Mouse (Mus musculus) midbrain, embryonic 14.5 days (tissue): ENCODE results near the gene Hnrnpul2. TPM values are rescaled to one million over a fixed set of nuclear protein-coding genes. Genes with fewer than 3 reads are reported as not detected.

ENCODE experiments used
- ATAC-seq: fragments of 200-750 bp; cut with Nextera tagmentation; 2 replicates; pipeline ENCODE4 v1.8.0; 2017; ENCODE audit warnings: moderate number of reproducible peaks, moderate library complexity; ENCODE audit not compliant: low FRiP score, low TSS enrichment
- DNase-seq: peaks from one replicate; pipeline ENCODE4 v3.0.0-alpha.2; 2015
- H3K27ac ChIP-seq: fragments of 300-500 bp; sonication (generic); replicated peaks from 2 replicates; pipeline ENCODE4 v1.5.1; 2014; ENCODE audit warnings: mild to moderate bottlenecking, low read depth, low read length, moderate library complexity
- H3K27me3 ChIP-seq: fragments of 300-500 bp; sonication (generic); 2 replicates; pipeline ENCODE4 v1.6.1; 2014; ENCODE audit warnings: low read length, control low read depth, mixed read lengths; ENCODE audit not compliant: control insufficient read depth, insufficient read depth
- H3K36me3 ChIP-seq: fragments of 300-500 bp; sonication (generic); 2 replicates; pipeline ENCODE4 v1.6.1; 2014; ENCODE audit warnings: low read length, control low read depth; ENCODE audit not compliant: control insufficient read depth, insufficient read depth
- H3K4me1 ChIP-seq: fragments of 300-500 bp; sonication (generic); 2 replicates; pipeline ENCODE4 v1.6.1; 2014; ENCODE audit warnings: mild to moderate bottlenecking, antibody characterized with exemption, low read length, control low read depth; ENCODE audit not compliant: control insufficient read depth, insufficient read depth
- H3K4me2 ChIP-seq: fragments of 300-500 bp; sonication (generic); 2 replicates; pipeline ENCODE4 v1.6.1; 2014; ENCODE audit warnings: mild to moderate bottlenecking, low read length, moderate library complexity
- H3K4me3 ChIP-seq: fragments of 300-500 bp; sonication (generic); replicated peaks from 2 replicates; pipeline ENCODE4 v1.5.1; 2014; ENCODE audit warnings: low read depth, low read length
- H3K9ac ChIP-seq: fragments of 300-500 bp; sonication (generic); replicated peaks from 2 replicates; pipeline ENCODE4 v1.6.1; 2014; ENCODE audit warnings: mild to moderate bottlenecking, low read length, moderate library complexity
- H3K9me3 ChIP-seq: fragments of 300-500 bp; sonication (generic); 2 replicates; pipeline ENCODE4 v1.6.1; 2016; ENCODE audit warnings: low read length, control low read depth, mixed read lengths; ENCODE audit not compliant: control insufficient read depth
- WGBS: fragments of 180-500 bp; shearing (Covaris S2); extraction: QIAGEN DNeasy Blood & Tissue Kit; methylation state at CpG from one replicate; pipeline ENCODE4 v1.1.7; 2014; 5-methylcytosine and 5-hydroxymethylcytosine counted together
- polyA plus RNA-seq: library from polyadenylated mRNA; unstranded; fragments of >200 nt; fragmentation: Nextera tagmentation; extraction: Ambion mirVana; gene quantifications from 2 replicates; pipeline ENCODE4 v1.2.1, GENCODE M21; 2014

Hnrnpul2 gene
- polyA plus RNA-seq, 1 experiment from 2014 or later: 8.8 TPM

DNA sequence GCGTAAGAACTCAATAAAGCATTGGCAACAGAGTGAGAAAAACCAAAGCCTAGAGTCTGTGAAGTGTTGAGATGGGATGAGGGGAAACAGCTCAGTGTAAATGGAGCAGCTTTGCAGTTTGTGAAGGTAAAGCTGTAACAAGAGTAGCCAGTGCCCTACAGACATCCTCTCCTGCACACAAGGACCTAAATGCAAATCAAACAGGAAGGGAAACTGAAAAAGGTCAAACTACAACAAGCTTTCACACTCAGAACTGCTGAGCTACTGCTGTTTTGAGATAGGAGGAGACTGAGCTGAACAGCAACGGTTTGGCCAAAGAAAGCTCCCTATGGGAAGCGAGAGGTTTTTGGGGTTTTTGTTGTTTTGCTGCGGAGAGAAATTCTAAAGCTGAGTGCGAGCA is 13.0 kb upstream of the Hnrnpul2 start:
- H3K4me2 ChIP-seq: no peak overlapping the region
- no peak for ATAC-seq
- H3K9ac ChIP-seq: no peak overlapping the region
- no peak overlapping the region for H3K4me3 ChIP-seq
- WGBS: 95% methylated on average over 5 of the region's 5 CpGs
- H3K27me3 ChIP-seq: no peaks in the 10 kb centered on the region
- peaks cover 64% of the 10 kb centered on the region for H3K36me3 ChIP-seq
- H3K27ac ChIP-seq: no peak overlapping the region
- peaks cover 6% of the 10 kb centered on the region; the same call in 1 of the 2 replicates for H3K4me1 ChIP-seq
- H3K9me3 ChIP-seq: no peaks in the 10 kb centered on the region
- no peak for DNase-seq

DNA sequence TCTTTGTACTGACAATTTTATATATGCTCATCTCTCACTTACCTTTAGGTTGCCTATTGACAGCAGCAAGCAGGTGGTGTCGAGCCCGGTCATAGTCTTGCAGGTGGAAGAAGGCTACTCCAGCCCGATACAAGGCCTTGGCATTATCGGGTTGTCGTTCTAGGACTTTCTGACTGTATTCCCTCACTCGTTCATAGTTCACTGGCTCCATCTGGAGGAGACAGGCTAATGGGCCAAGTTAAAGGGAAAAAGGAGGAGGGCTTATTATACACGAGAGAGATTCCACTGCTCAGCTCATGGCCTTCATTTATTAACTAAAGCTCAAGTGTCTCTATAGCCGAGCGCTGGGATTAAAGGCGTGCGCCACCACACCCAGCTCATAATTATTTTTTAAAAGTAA is 4.0 kb upstream of the Hnrnpul2 start:
- Histone ChIP-seq H3K4me2 (no peak overlapping the region), H3K9me3 (no peaks in the 10 kb centered on the region), H3K4me1 (peaks cover 20% of the 10 kb centered on the region), H3K9ac (0 out of 2 replicates have a peak overlapping the region, but pooled peaks have one; percentile 4), H3K4me3 (no peak overlapping the region), H3K27ac (no peak overlapping the region), H3K27me3 (no peaks in the 10 kb centered on the region), H3K36me3 (peaks cover 53% of the 10 kb centered on the region)
- DNase-seq (no peak), ATAC-seq (no peak)
- WGBS: 81% methylated on average over 11 of the region's 11 CpGs

DNA sequence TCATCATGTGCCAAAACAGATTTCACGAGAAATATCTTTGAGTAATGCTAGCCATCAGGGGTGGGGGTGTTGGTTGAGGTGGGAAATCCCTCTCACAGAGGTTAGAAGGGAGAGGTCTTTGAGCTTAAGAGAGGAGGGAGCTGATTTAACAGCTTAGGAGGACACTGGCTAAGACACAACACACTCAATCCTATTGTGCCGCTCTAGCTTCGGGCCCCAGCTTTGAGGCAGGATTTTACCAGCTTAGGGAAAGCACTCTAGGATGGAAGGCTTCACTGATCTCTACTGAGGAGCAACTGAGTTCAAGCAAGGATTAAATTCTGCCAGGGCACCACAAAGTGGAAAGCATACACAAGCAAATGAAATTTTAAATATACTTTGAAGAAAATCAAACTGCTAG is 2.8 kb upstream of the Hnrnpul2 start:
- Histone ChIP-seq H3K4me1 (peaks cover 29% of the 10 kb centered on the region), H3K9me3 (no peaks in the 10 kb centered on the region), H3K27me3 (no peaks in the 10 kb centered on the region), H3K4me2 (peak overlapping the region; percentile 79), H3K36me3 (peaks cover 44% of the 10 kb centered on the region), H3K9ac (peak overlapping the region; percentile 34; the same call in 1 of the 2 replicates), H3K27ac (no peak overlapping the region), H3K4me3 (0 out of 2 replicates have a peak overlapping the region, but pooled peaks have one; percentile 10)
- DNase-seq (no peak), ATAC-seq (no peak)
- WGBS: 33% methylated on average over 3 of the region's 3 CpGs

DNA sequence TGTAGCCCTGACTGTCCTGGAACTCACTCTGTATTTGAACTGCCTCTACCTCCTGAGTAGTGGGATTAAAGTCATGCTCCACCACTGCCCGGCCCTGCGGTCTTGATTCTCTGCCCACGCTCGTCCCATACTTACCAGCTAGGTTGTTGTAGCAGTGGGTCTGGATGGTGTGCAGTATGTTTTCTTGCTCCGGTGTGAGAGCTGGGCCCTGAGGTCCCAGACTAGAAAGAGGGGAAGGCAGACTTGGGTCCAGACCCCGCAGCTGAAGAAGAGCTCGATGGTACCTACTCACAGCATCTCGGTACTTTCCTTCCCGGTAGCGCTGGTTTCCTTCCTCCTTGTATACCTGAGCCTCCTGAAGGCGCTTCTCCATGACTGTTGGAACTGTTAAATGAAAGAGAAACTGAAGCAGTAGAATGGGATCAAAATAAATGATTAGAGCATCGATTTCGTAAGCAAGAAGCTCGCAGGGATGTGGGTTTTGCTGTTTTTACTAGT is 1.5 kb upstream of the Hnrnpul2 start:
- peaks cover 38% of the 10 kb centered on the region for H3K36me3 ChIP-seq
- no peaks in the 10 kb centered on the region for H3K9me3 ChIP-seq
- peak overlapping the region; percentile 92 for H3K9ac ChIP-seq
- peak overlapping the region; percentile 79 for H3K4me2 ChIP-seq
- H3K4me1 ChIP-seq: peaks cover 37% of the 10 kb centered on the region
- H3K27me3 ChIP-seq: no peaks in the 10 kb centered on the region
- ATAC-seq (no peak), DNase-seq (no peak)
- WGBS: 29% methylated on average over 14 of the region's 14 CpGs
- H3K4me3 ChIP-seq: peak overlapping the region; percentile 98
- H3K27ac ChIP-seq: peak overlapping the region; percentile 94

DNA sequence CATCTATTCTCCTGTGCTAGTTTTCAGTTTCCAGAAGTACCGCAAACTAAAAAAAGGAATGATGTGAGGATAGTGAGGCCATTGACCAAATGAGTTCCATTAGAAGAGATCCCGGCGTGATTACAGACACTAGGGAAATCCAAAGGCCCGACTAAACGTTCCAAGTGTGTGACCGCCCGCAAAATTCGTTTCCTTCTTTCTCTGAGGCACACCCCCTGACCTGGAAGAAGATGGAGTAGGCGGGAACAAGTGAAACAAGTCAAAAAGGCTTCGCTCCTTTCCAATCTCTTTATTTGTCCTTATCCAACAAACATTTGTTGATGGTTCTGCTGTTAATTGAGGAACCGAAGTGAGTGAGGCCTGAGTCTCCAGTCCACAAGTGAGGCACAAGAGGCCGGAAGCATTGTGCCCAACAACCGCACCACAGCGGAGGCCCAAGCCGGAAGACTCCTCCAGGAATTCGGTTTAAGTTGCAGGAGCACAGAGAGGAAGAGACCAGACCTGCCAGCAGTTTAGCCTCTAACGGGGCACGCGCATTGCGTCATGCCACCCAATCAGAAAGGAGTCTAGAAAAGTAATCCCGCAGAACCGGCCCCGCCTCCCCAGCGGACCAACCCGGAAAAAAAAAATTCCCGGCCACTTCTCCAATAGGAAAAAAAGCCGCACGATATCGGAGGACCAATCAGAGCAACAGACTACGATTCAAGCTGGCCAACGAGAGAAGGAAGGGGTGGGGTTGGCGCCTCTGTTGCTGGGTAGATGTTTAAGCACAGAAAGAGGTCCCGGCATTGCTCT is 812 bp upstream of the Hnrnpul2 start, which contains the start of gene Ttc9c:
Gene Ttc9c, minus strand, starts transcription at position 533 of the 795 bp plus-strand sequence.
- DNase-seq: peak; percentile 99
- WGBS: under 1% methylated on average over 33 of the region's 33 CpGs
- H3K4me1 ChIP-seq: peaks cover 37% of the 10 kb centered on the region

DNA sequence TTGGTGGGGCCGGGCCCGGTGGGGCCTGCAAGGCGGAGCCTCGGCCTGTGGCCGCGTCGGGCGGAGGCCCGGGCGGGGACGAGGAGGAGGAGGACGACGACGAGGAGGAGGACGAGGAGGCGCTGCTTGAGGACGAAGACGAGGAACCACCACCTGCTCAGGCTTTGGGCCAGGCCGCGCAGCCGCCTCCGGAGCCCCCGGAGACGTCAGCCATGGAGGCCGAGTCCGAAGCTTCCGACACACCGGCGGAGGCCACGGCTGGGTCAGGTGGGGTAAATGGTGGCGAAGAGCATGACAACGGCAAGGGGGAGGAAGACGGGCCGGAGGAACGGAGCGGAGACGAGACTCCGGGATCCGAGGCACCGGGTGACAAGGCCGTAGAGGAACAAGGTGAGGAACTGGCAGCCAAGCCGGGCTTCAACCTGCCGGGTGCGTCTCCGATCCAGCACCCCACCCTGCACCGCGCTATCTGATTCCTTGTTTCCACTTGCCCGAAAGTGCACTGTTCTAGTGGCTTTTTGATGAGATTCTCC is 680 bp downstream of the Hnrnpul2 start:
- ATAC-seq (peak; percentile 15), DNase-seq (no peak)
- WGBS: under 1% methylated on average over 48 of the region's 48 CpGs
- H3K9me3 ChIP-seq: no peaks in the 10 kb centered on the region
- H3K4me2 ChIP-seq: peak overlapping the region; percentile 79
- peak overlapping the region; percentile 92 for H3K9ac ChIP-seq
- peak overlapping the region; percentile 98 for H3K4me3 ChIP-seq
- H3K36me3 ChIP-seq: peaks cover 41% of the 10 kb centered on the region
- peak overlapping the region; percentile 94 for H3K27ac ChIP-seq
- peaks cover 37% of the 10 kb centered on the region for H3K4me1 ChIP-seq
- H3K27me3 ChIP-seq: no peaks in the 10 kb centered on the region

More for the DNA sequence above, 812 bp upstream of the Hnrnpul2 start, which contains the start of gene Ttc9c:
- peak within 1 kb of the TSS; percentile 94 for H3K27ac ChIP-seq
- H3K9ac ChIP-seq: peak within 1 kb of the TSS; percentile 92
- ATAC-seq: peak; percentile 94
- H3K4me3 ChIP-seq: peak within 1 kb of the TSS; percentile 98
- H3K36me3 ChIP-seq: peaks cover 38% of the 10 kb centered on the region
- H3K4me2 ChIP-seq: peak within 1 kb of the TSS; percentile 79
- H3K27me3 ChIP-seq: no peaks in the 10 kb centered on the region
- no peaks in the 10 kb centered on the region for H3K9me3 ChIP-seq

DNA sequence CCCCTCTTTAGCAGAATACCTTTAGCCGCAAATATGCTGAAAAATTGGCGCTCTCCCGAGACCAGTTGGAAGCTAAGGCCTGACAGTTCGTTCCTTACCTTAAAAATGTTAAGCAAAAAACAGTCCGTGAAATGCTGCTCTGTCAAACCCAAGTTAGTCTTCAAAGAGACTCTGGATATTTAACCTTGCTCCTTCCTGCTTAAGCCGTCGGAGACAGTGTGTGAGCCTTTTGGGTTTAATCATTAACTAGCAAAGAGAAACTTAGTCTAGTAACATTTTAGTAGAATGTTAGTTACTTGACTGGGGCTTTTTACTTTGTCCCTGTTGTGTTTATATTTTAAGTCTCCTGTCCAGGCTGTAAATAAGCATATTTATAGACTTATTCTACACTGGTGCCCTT is 1.3 kb downstream of the Hnrnpul2 start:
- 2% methylated on average over 7 of the region's 7 CpGs for WGBS
- Histone ChIP-seq H3K27ac (no peak overlapping the region), H3K4me1 (peaks cover 37% of the 10 kb centered on the region), H3K4me2 (peak overlapping the region; percentile 79), H3K9ac (peak overlapping the region; percentile 92), H3K27me3 (no peaks in the 10 kb centered on the region), H3K9me3 (no peaks in the 10 kb centered on the region), H3K36me3 (peaks cover 43% of the 10 kb centered on the region), H3K4me3 (peak overlapping the region; percentile 98)
- DNase-seq (no peak), ATAC-seq (no peak)

DNA sequence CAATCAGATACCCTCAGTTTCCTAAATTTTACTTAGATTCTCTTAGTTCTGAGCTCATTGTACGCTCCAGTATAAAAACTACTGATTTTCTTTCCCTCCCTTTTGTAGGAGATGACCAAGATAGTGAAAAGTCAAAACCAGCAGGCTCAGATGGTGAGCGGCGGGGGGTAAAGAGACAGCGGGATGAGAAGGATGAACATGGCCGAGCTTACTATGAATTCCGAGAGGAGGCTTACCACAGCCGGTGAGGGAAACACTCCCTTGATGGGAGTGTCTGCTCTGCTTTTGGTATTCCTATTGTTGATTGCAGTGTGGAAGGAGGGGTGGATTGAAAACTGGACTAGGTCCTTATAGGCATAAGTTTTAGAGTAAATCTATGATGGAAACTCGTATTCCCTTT is 2.9 kb downstream of the Hnrnpul2 start:
- H3K36me3 ChIP-seq: peaks cover 50% of the 10 kb centered on the region
- peaks cover 24% of the 10 kb centered on the region for H3K4me1 ChIP-seq
- no peaks in the 10 kb centered on the region for H3K27me3 ChIP-seq
- H3K4me3 ChIP-seq: peak overlapping the region; percentile 98
- 55% methylated on average over 8 of the region's 8 CpGs for WGBS
- DNase-seq (no peak), ATAC-seq (no peak)
- peak overlapping the region; percentile 92; the same call in 1 of the 2 replicates for H3K9ac ChIP-seq
- no peak overlapping the region for H3K27ac ChIP-seq
- H3K9me3 ChIP-seq: no peaks in the 10 kb centered on the region
- peak overlapping the region; percentile 79 for H3K4me2 ChIP-seq
